Mouse (Mus musculus): ENCODE measurements around the gene Rab20. TPM values are rescaled to one million over a fixed set of nuclear protein-coding genes. Genes with fewer than 3 reads are reported as not detected.

Gene Rab20
- total RNA-seq, 2 experiments from 2014 or later, result 1.2 to 1.9 TPM

DNA sequence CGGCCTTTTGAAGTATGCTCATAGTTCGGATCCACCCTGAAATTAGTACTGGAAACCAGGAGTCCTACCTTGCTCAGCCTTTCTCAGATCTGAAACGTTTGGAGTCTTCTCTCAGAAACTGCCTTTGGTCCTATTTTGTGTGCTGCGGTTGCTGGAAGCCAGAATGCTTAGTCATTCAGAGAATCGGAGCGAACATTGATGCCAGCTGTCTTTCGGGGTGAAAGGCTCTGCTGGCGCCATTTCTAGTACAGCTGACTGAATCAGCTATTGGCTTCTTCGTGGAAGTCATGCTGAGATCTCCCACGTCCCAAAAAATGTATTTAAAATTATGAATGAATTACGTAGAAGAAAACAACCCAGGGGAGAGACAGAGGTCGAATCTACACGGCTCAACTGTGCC lies 60.7 kb downstream of the Rab20 start:
- DNase-seq, result no peak
- intact Hi-C loops (cut with DNase I), result no loop called here

DNA sequence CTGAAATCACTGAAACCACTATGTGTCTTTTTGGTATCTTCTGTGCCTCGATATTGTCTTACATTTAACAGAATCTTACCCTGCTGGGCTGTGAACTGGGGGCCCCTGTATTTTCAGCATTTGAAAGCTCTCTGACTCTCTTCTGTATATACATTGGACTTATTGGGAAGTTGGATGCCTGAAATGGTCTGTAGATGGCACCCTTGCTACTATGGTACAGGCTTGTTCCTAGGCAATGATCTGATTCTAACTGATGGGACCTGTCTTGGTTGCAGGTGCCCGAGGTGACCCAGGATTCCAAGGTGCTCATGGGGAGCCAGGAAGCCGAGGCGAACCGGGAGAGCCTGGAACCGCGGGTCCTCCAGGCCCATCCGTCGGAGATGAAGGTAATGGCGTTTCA lies 63.4 kb downstream of the Rab20 start:
- DNase-seq, result no peak
- intact Hi-C loops (cut with DNase I), result no loop called here

DNA sequence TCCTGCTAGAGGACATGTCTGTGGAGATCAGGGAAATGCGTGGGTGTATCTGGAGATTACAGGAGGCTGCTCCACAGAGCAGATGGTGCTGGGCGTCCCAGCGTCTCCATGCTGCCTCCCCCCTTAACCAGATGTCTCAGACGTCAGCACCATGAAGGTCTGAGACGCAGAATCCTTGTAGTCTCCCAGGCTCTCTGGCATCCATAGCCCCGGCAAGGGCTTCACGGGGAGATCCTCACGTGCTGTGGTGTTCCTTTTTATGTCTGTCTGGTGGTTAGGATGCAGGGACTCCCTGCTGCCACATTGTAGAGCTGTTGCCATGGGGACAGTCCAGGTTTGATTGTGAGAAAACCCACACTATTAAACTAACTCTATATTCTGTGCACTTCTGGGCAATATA lies 64.2 kb downstream of the Rab20 start:
- intact Hi-C loops (cut with DNase I), result no loop called here

DNA sequence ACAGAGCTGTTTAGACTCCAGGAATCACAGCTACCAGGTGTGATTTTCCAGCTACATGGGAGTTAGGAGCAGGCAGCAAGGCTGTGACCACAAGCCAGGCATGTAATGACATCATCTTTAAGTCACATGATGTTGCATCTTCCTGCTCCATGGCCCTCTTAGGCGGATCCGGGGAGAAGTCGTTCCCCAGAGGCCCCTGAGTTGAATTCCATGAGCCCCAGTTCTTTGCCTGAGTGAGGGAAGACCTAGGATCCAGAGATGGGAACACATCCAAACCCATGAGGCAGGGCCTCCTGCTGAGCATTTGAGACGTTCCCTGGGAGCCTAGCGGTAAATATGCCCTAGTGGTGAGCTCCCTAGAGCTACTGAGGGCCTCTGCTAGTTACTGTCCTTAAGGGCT lies 66.1 kb downstream of the Rab20 start:
- no peak for DNase-seq
- intact Hi-C loops (cut with DNase I), result no loop called here

More for the DNA sequence above, 64.2 kb downstream of the Rab20 start:
- DNase-seq, result no peak

DNA sequence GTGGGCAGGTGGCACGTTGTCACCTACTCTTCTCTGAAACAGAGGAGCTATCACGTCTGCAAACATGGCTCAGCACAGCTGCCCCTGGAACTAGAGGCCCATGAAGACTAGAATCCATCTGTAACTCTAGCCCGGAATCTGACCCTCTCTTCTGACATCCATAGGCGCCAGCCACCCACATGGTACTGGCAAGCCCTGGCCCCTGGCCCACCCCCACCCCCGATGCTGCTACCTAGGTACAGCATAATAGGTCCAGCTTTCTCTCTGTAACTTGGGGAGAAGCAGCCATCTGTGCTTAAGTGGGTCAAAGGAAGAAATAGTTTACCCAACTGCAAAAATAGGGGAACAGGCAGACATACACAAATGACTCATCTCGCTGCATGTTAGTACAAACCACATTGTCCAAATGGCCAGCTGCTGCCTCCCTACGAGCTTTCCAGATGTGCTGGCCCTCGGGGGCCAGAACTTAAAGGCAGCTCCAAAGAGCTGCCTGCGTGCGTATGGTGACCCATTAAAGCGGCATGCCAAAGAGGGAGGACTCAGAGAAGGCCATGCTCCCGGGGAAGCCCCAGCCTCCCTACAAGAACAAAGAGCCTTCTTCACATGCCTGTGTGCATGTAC lies 66.9 kb downstream of the Rab20 start:
- intact Hi-C loops (cut with DNase I), result no loop called here
- peak in 1 of 2 experiments; percentile 23 for DNase-seq

DNA sequence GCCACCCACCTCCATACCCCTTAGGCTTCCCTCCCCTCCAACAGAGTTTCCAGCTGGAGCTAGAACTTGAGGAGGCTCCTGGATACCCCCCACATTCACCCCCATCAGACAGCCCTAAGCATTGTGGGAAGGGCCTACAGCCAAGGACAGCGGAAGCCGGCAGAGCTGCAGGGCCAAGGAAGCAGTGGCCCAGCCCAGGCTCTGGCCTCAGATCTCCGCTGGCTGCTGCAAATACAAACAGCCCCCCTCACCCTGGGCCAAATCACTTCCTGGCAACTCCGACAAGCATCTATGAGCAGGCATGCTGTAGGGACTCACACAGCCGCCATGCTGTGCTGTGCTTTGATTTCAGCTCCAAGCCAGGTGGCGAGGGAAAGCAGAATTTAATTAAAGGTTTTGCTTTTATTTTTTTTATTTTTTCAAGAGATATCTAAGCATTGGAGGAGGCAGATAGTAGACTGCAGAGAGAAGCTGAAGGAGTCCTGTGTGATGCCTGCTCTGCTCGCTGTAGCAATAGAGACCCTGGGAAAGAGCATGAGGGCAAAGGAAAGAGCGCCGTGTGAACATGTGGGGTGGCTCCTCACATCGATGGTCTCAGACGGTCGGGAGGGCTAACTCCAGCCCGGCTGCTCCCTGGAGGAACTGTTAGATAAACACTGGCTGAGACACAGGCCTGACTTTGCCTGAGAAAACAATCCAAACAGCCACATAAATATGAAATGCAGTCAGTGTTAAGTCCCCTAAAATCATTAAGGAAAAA lies 72.6 kb downstream of the Rab20 start:
- intact Hi-C loops (cut with DNase I), result no loop called here

DNA sequence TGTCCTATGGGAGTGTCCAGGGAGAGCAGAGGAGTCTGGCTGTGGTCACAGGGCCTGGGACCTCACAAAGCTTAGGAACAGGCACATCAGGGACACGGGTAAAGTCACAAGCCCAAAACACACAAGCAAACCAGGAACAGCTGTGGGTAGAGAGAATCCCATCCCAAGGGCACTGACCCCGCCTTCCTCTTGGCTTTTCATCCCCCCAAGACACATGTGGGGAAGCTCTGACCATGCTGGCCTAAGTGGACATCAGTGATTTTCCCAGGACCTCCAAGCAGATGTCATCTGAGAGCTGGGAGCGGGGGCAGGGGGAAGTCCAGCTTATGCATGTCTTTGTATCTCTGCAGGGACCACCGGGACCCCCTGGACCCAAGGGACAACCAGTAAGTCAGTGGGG lies 73.9 kb downstream of the Rab20 start:
- DNase-seq, result no peak
- intact Hi-C loops (cut with DNase I), result no loop called here

More for the DNA sequence above, 72.6 kb downstream of the Rab20 start:
- peak; percentile 44 to 76 for DNase-seq

DNA sequence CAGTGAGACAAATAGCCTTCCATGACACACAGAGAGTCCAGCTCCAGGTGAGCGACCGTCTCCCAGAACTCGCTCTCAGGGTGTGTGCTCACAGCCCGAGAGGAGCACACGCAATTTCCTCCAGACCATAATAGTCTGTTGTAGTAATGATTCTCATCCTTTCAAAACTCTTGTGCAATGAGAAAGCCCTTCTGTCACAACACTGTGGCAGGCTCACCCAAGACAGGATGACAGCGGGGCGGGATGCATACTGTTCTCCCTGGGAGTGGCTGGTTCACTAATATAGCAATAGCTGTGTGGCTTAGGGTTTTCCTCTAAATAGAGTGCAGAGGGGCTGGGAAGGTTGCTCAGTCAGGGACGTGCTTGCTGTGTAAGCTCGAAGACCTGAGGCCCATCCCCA lies 74.7 kb downstream of the Rab20 start:
- intact Hi-C loops (cut with DNase I), result no loop called here
- no peak for DNase-seq

Other genes with a start within 250 kb of the Rab20 start
- 100 to 1,000 TPM in 1 of 2 experiments, 10 to 100 TPM in 1; 77.5 to 105 TPM for gene Col4a2, start 165.9 kb downstream of the Rab20 start, total RNA-seq (2021)
- 100 to 1,000 TPM; 146 to 216 TPM for gene Col4a1, start 165.9 kb downstream of the Rab20 start, total RNA-seq (2021)
- 10 to 100 TPM; 25.2 to 27.7 TPM for gene Naxd, start 18.8 kb upstream of the Rab20 start, total RNA-seq (2021)
- gene Cars2, start 72.1 kb upstream of the Rab20 start, total RNA-seq (2021), result 10 to 100 TPM; 13.8 to 14.2 TPM
- gene Ing1, start 76.9 kb upstream of the Rab20 start, total RNA-seq (2021), result 10 to 100 TPM; 12.0 to 15.0 TPM
- gene Ankrd10, start 157.0 kb upstream of the Rab20 start, total RNA-seq (2021), result 10 to 100 TPM; 15.8 to 17.7 TPM
- gene 1700016D06Rik, start 222.4 kb upstream of the Rab20 start, total RNA-seq (2021), result not detected
- gene Arhgef7, start 249.0 kb upstream of the Rab20 start, total RNA-seq (2021), result 10 to 100 TPM; 42.7 to 53.9 TPM